Mouse (Mus musculus) testis, adult 2 months (tissue): ENCODE measurements around the gene Thrb.

Experiments used
- CTCF ChIP-seq: fragments of 200-500 bp; IDR thresholded peaks from 2 replicates; pipeline ENCODE4 v1.5.1; 2012; ENCODE audit warnings: low read depth, mild to moderate bottlenecking, inconsistent platforms, low read length, moderate library complexity; ENCODE audit not compliant: control insufficient read depth, insufficient read depth, insufficient replicate concordance
- POLR2A ChIP-seq: fragments of 200-500 bp; IDR thresholded peaks from 2 replicates; pipeline ENCODE4 v1.6.1; 2012; ENCODE audit warnings: low read depth, mild to moderate bottlenecking, inconsistent platforms, low read length, moderate library complexity; ENCODE audit not compliant: control insufficient read depth

GRCm38 (mm10) chr14:17822754-17823153, 162.7 kb downstream of the Thrb start:
- TF ChIP-seq CTCF (no peak), POLR2A (no peak)
